Mouse (Mus musculus) stomach, postnatal 0 days (tissue): ENCODE measurements around the gene Srgap2. TPM values are rescaled to one million over a fixed set of nuclear protein-coding genes. Genes with fewer than 3 reads are reported as not detected.
A peak's percentile ranks its signal among the peaks of the same experiment; 100 is the strongest.

Experiments used
- ATAC-seq: fragments of 200-750 bp; cut with Nextera tagmentation; 2 replicates; pipeline ENCODE4 v1.8.0; 2017; ENCODE audit not compliant: low FRiP score, low TSS enrichment
- DNase-seq: peaks from one replicate; pipeline ENCODE4 v3.0.0-alpha.2; 2016; ENCODE audit warnings: low spot score
- H3K27ac ChIP-seq: fragments of 300-500 bp; sonication (generic); replicated peaks from 2 replicates; pipeline ENCODE4 v1.5.1; 2014; ENCODE audit warnings: mild to moderate bottlenecking, control low read depth
- H3K27me3 ChIP-seq: fragments of 300-500 bp; sonication (generic); 2 replicates; pipeline ENCODE4 v1.6.1; 2014; ENCODE audit warnings: low read length; ENCODE audit not compliant: control insufficient read depth, insufficient read depth
- H3K36me3 ChIP-seq: fragments of 300-500 bp; sonication (generic); 2 replicates; pipeline ENCODE4 v1.6.1; 2014; ENCODE audit warnings: low read length, mixed read lengths; ENCODE audit not compliant: control insufficient read depth, insufficient read depth
- H3K4me1 ChIP-seq: fragments of 300-500 bp; sonication (generic); replicated peaks from 2 replicates; pipeline ENCODE4 v1.6.1; 2014; ENCODE audit warnings: antibody characterized with exemption; ENCODE audit not compliant: control insufficient read depth, insufficient read depth
- H3K4me2 ChIP-seq: fragments of 300-500 bp; sonication (generic); replicated peaks from 2 replicates; pipeline ENCODE4 v1.6.1; 2014; ENCODE audit warnings: low read depth, mild to moderate bottlenecking, control low read depth, moderate library complexity
- H3K4me3 ChIP-seq: fragments of 300-500 bp; sonication (generic); 2 replicates; pipeline ENCODE4 v1.5.1; 2014; ENCODE audit warnings: low read depth, low read length, control low read depth
- H3K9ac ChIP-seq: fragments of 300-500 bp; sonication (generic); 2 replicates; pipeline ENCODE4 v1.6.1; 2014; ENCODE audit warnings: mild to moderate bottlenecking, low read length, control low read depth, mixed read lengths
- H3K9me3 ChIP-seq: fragments of 300-500 bp; sonication (generic); 2 replicates; pipeline ENCODE4 v1.6.1; 2016; ENCODE audit warnings: low read length; ENCODE audit not compliant: control insufficient read depth
- CTCF ChIP-seq: IDR thresholded peaks from 2 replicates; pipeline ENCODE4 v1.5.1; 2016; ENCODE audit warnings: antibody characterized with exemption, low read depth, mild to moderate bottlenecking, moderate library complexity
- EP300 ChIP-seq: optimal IDR thresholded peaks from 2 replicates; pipeline ENCODE3; 2016; ENCODE audit warnings: antibody characterized with exemption
- WGBS: fragments of 180-500 bp; shearing (Covaris S2); extraction: QIAGEN DNeasy Blood & Tissue Kit; methylation state at CpG from one replicate; pipeline ENCODE4 v1.1.7; 2014; 5-methylcytosine and 5-hydroxymethylcytosine counted together
- polyA plus RNA-seq: library from polyadenylated mRNA; unstranded; fragments of >200 nt; fragmentation: Nextera tagmentation; extraction: Ambion mirVana; gene quantifications from 2 replicates; pipeline ENCODE4 v1.2.1, GENCODE M21; 2015

Gene Srgap2
- polyA plus RNA-seq, 1 experiment from 2014 or later, result 7.7 TPM

GRCm38 (mm10) chr1:131454386-131454785, 72.8 kb downstream of the Srgap2 start:
- TF ChIP-seq CTCF (no peak), EP300 (no peak)
- DNase-seq (no peak), ATAC-seq (no peak)
- no peaks in the 10 kb centered on the region for H3K4me1 ChIP-seq
- H3K4me2 ChIP-seq, result no peak overlapping the region
- WGBS, result 44% methylated on average over 2 of the region's 2 CpGs
- no peak overlapping the region for H3K27ac ChIP-seq
- no peaks in the 10 kb centered on the region for H3K9me3 ChIP-seq
- H3K4me3 ChIP-seq, result no peak overlapping the region
- H3K9ac ChIP-seq, result no peak overlapping the region
- no peaks in the 10 kb centered on the region for H3K36me3 ChIP-seq
- no peaks in the 10 kb centered on the region for H3K27me3 ChIP-seq

GRCm38 (mm10) chr1:131453335-131453734, 73.8 kb downstream of the Srgap2 start:
- Histone ChIP-seq H3K4me1 (no peaks in the 10 kb centered on the region), H3K27ac (no peak overlapping the region), H3K27me3 (no peaks in the 10 kb centered on the region), H3K9me3 (no peaks in the 10 kb centered on the region), H3K4me3 (no peak overlapping the region), H3K4me2 (no peak overlapping the region), H3K9ac (no peak overlapping the region), H3K36me3 (no peaks in the 10 kb centered on the region)
- TF ChIP-seq EP300, result no peak
- TF ChIP-seq CTCF, result no peak
- ATAC-seq (no peak), DNase-seq (no peak)
- 38% methylated on average over 1 of the region's 1 CpGs for WGBS

- H3K9me3 ChIP-seq, result no peaks in the 10 kb centered on the region
- no peaks in the 10 kb centered on the region for H3K36me3 ChIP-seq
- H3K4me2 ChIP-seq, result no peak overlapping the region
- H3K27ac ChIP-seq, result 0 out of 2 replicates have a peak overlapping the region, but pooled peaks have one; percentile 18
- DNase-seq (no peak), ATAC-seq (no peak)
- 61% methylated on average over 5 of the region's 5 CpGs for WGBS
- H3K4me3 ChIP-seq, result no peak overlapping the region
- H3K4me1 ChIP-seq, result no peaks in the 10 kb centered on the region
- H3K9ac ChIP-seq, result no peak overlapping the region
- TF ChIP-seq CTCF (no peak), EP300 (no peak)
- no peaks in the 10 kb centered on the region for H3K27me3 ChIP-seq
Observed at GRCm38 (mm10) chr1:131448373-131448772, 78.8 kb downstream of the Srgap2 start.

- H3K27me3 ChIP-seq, result no peaks in the 10 kb centered on the region
- no peak for DNase-seq
- H3K4me1 ChIP-seq, result no peaks in the 10 kb centered on the region
- H3K4me2 ChIP-seq, result no peak overlapping the region
- H3K9ac ChIP-seq, result no peak overlapping the region
- H3K27ac ChIP-seq, result no peak overlapping the region
- ATAC-seq, result no peak
- no peaks in the 10 kb centered on the region for H3K36me3 ChIP-seq
- TF ChIP-seq EP300, result no peak
- WGBS, result 92% methylated on average over 3 of the region's 3 CpGs
- H3K4me3 ChIP-seq, result no peak overlapping the region
- no peaks in the 10 kb centered on the region for H3K9me3 ChIP-seq
Observed at GRCm38 (mm10) chr1:131447333-131447732, 79.8 kb downstream of the Srgap2 start.

GRCm38 (mm10) chr1:131446577-131446976, 80.6 kb downstream of the Srgap2 start:
- no peak overlapping the region for H3K9ac ChIP-seq
- DNase-seq, result no peak
- H3K4me3 ChIP-seq, result no peak overlapping the region
- TF ChIP-seq CTCF, result no peak
- TF ChIP-seq EP300, result no peak
- H3K4me2 ChIP-seq, result no peak overlapping the region
- WGBS, result 90% methylated on average over 4 of the region's 4 CpGs
- no peaks in the 10 kb centered on the region for H3K27me3 ChIP-seq
- no peak overlapping the region for H3K27ac ChIP-seq
- no peak for ATAC-seq
- no peaks in the 10 kb centered on the region for H3K4me1 ChIP-seq
- no peaks in the 10 kb centered on the region for H3K36me3 ChIP-seq
- no peaks in the 10 kb centered on the region for H3K9me3 ChIP-seq

- no peak for DNase-seq
- H3K4me2 ChIP-seq, result no peak overlapping the region
- 80% methylated on average over 11 of the region's 11 CpGs for WGBS
Observed at GRCm38 (mm10) chr1:131438556-131438955, 88.6 kb downstream of the Srgap2 start.

More at GRCm38 (mm10) chr1:131438556-131438955, 88.6 kb downstream of the Srgap2 start:
- Histone ChIP-seq H3K36me3 (no peaks in the 10 kb centered on the region), H3K27me3 (no peaks in the 10 kb centered on the region), H3K9me3 (no peaks in the 10 kb centered on the region), H3K4me3 (no peak overlapping the region), H3K27ac (no peak overlapping the region), H3K9ac (no peak overlapping the region), H3K4me1 (no peaks in the 10 kb centered on the region)
- no peak for ATAC-seq
- TF ChIP-seq CTCF (no peak), EP300 (no peak)
